Mouse (Mus musculus) CH12.LX (cell line): ENCODE results near the gene Gm14085. TPM values are rescaled to one million over a fixed set of nuclear protein-coding genes. Genes with fewer than 3 reads are reported as not detected.

Experiments
- DNase-seq: peaks from one replicate; pipeline ENCODE4 v3.0.0-alpha.2; 2013; ENCODE audit errors: extremely low read depth
- H3K27ac ChIP-seq: 2 replicates; pipeline ENCODE4 v1.5.1; 2012; ENCODE audit warnings: low read depth, mild to moderate bottlenecking, control low read depth, moderate library complexity; ENCODE audit not compliant: insufficient read depth
- H3K27me3 ChIP-seq: replicated peaks from 2 replicates; pipeline ENCODE3; 2012; ENCODE audit warnings: inconsistent platforms
- H3K36me3 ChIP-seq, 2 experiments: replicated peaks in 1 of 2; 2 replicates each; pipeline versions ENCODE3 to v1.6.1; 2012; ENCODE audit warnings: inconsistent platforms in 1 of 2, low read length in 1 of 2, mild to moderate bottlenecking in 1 of 2, mixed read lengths in 1 of 2, moderate library complexity in 1 of 2; ENCODE audit not compliant: control insufficient read depth in 1 of 2, insufficient read depth in 1 of 2
- H3K4me1 ChIP-seq, 2 experiments: 2 replicates each; pipeline ENCODE4 v1.6.1; 2012; ENCODE audit warnings: inconsistent platforms in 1 of 2, moderate library complexity in 1 of 2; ENCODE audit not compliant: insufficient read depth in 2 of 2, control insufficient read depth in 1 of 2
- H3K4me2 ChIP-seq: 2 replicates; pipeline ENCODE4 v1.6.1; 2012; ENCODE audit warnings: low read depth, mild to moderate bottlenecking, control low read depth; ENCODE audit not compliant: poor library complexity, insufficient read depth, severe bottlenecking
- H3K4me3 ChIP-seq, 3 experiments: fragments of 150-350 bp in 1 of 3; sonication (generic) in 1 of 3; replicated peaks in 1 of 3; 2 replicates each; pipeline versions ENCODE3 to v1.5.1; 2011 to 2012; ENCODE audit warnings: low read depth in 2 of 3, low read length in 2 of 3, mild to moderate bottlenecking in 2 of 3, moderate library complexity in 2 of 3, control low read depth in 1 of 3, improper control_type of control experiment in 1 of 3, inconsistent platforms in 1 of 3, mixed read lengths in 1 of 3; ENCODE audit not compliant: poor library complexity in 1 of 3
- H3K79me2 ChIP-seq: replicated peaks from 2 replicates; pipeline ENCODE4 v1.6.1; 2012; ENCODE audit warnings: mild to moderate bottlenecking, moderate library complexity; ENCODE audit not compliant: control insufficient read depth, poor library complexity, insufficient read depth, severe bottlenecking; ENCODE audit errors: extremely low read depth
- H3K9ac ChIP-seq: 2 replicates; pipeline ENCODE4 v1.6.1; 2012; ENCODE audit warnings: low read depth, mild to moderate bottlenecking, control low read depth, moderate library complexity; ENCODE audit not compliant: insufficient read depth
- H3K9me3 ChIP-seq: replicated peaks from 2 replicates; pipeline ENCODE3; 2012; ENCODE audit warnings: low read length, inconsistent platforms, mixed read lengths
- BHLHE40 ChIP-seq: IDR thresholded peaks from 2 replicates; pipeline ENCODE4 v1.6.1; 2011; ENCODE audit warnings: mild to moderate bottlenecking, low read depth, low read length, improper control_type of control experiment
- CHD1 ChIP-seq: IDR thresholded peaks from 2 replicates; pipeline ENCODE4 v1.6.1; 2012; ENCODE audit warnings: low read depth, low read length, improper control_type of control experiment, inconsistent platforms
- CHD2 ChIP-seq: IDR thresholded peaks from 2 replicates; pipeline ENCODE4 v1.6.1; 2011; ENCODE audit warnings: low read length, improper control_type of control experiment
- EP300 ChIP-seq: IDR thresholded peaks from 2 replicates; pipeline ENCODE4 v1.6.1; 2011; ENCODE audit warnings: low read length, improper control_type of control experiment
- ETS1 ChIP-seq: conservative IDR thresholded peaks from 2 replicates; pipeline ENCODE4 v1.6.1; 2012; ENCODE audit warnings: low read depth, mild to moderate bottlenecking, inconsistent platforms, low read length, improper control_type of control experiment, moderate library complexity
- GABPA ChIP-seq: IDR thresholded peaks from 2 replicates; pipeline ENCODE4 v1.6.1; 2012; ENCODE audit warnings: low read depth, low read length, improper control_type of control experiment, inconsistent platforms; ENCODE audit not compliant: insufficient replicate concordance
- HCFC1 ChIP-seq: IDR thresholded peaks from 2 replicates; pipeline ENCODE4 v1.6.1; 2012; ENCODE audit warnings: low read depth, mild to moderate bottlenecking, inconsistent platforms, low read length, improper control_type of control experiment
- IRF4 ChIP-seq: IDR thresholded peaks from 2 replicates; pipeline ENCODE4 v1.6.1; 2014; ENCODE audit warnings: low read depth, mild to moderate bottlenecking, inconsistent platforms, low read length, improper control_type of control experiment
- JUND ChIP-seq: conservative IDR thresholded peaks from 2 replicates; pipeline ENCODE4 v1.6.1; 2011; ENCODE audit warnings: low read depth, low read length, improper control_type of control experiment
- MAZ ChIP-seq: IDR thresholded peaks from 2 replicates; pipeline ENCODE4 v1.6.1; 2012; ENCODE audit warnings: low read depth, mild to moderate bottlenecking, inconsistent platforms, low read length, improper control_type of control experiment, moderate library complexity
- MEF2A ChIP-seq: IDR thresholded peaks from 2 replicates; pipeline ENCODE4 v1.6.1; 2014; ENCODE audit warnings: low read depth, mild to moderate bottlenecking, inconsistent platforms, low read length, improper control_type of control experiment, borderline replicate concordance
- NELFE ChIP-seq: IDR thresholded peaks from 2 replicates; pipeline ENCODE4 v1.6.1; 2011; ENCODE audit warnings: low read depth, low read length, improper control_type of control experiment
- PAX5 ChIP-seq: IDR thresholded peaks from 2 replicates; pipeline ENCODE4 v1.6.1; 2012; ENCODE audit warnings: low read length, inconsistent platforms, mixed read lengths
- RAD21 ChIP-seq: IDR thresholded peaks from 2 replicates; pipeline ENCODE4 v1.6.1; 2011; ENCODE audit warnings: low read depth, mild to moderate bottlenecking, low read length, improper control_type of control experiment, moderate library complexity
- SMC3 ChIP-seq: IDR thresholded peaks from 2 replicates; pipeline ENCODE4 v1.6.1; 2011; ENCODE audit warnings: low read depth, low read length, improper control_type of control experiment
- TBP ChIP-seq: conservative IDR thresholded peaks from 2 replicates; pipeline ENCODE4 v1.6.1; 2011; ENCODE audit warnings: low read depth, low read length, improper control_type of control experiment
- USF2 ChIP-seq: conservative IDR thresholded peaks from 2 replicates; pipeline ENCODE4 v1.6.1; 2011; ENCODE audit warnings: low read depth, low read length, improper control_type of control experiment
- ZC3H11A ChIP-seq: IDR thresholded peaks from 2 replicates; pipeline ENCODE4 v1.6.1; 2012; ENCODE audit warnings: low read depth, mild to moderate bottlenecking, inconsistent platforms, low read length, improper control_type of control experiment
- ZNF384 ChIP-seq: IDR thresholded peaks from 2 replicates; pipeline ENCODE4 v1.6.1; 2012; ENCODE audit warnings: low read depth, low read length, improper control_type of control experiment, inconsistent platforms
- dilution Hi-C: fragments of 300-500 bp; cut with MboI; formaldehyde crosslinking; loops from 2 replicates; pipeline ENCODE4 v1.14.3; 2020; ENCODE audit warnings: low sequenced_read_pairs; ENCODE audit not compliant: extremely low pct_unique_long_range_greater_than_20kb, extremely low pct_ligation_motif_present
- in situ Hi-C: fragments of 300-500 bp; cut with MboI; formaldehyde crosslinking; loops from 3 replicates; pipeline ENCODE4 v1.14.3; 2019; ENCODE audit warnings: low sequenced_read_pairs, low pct_ligation_motif_present, low pct_unique_long_range_greater_than_20kb, mixed read lengths
- polyA plus RNA-seq: library from polyadenylated mRNA; unstranded; fragments of >175 nt; gene quantifications from 2 replicates; pipeline ENCODE4 v1.2.1, GENCODE M21; 2012; ENCODE audit warnings: low read depth; ENCODE audit not compliant: insufficient read length
- total RNA-seq, 2 experiments: library from RNA; depleted of rRNA; stranded (reverse); fragments of 300-350 nt in 1 of 2; fragments of >200 nt in 1 of 2; gene quantifications; 2 replicates each; pipeline ENCODE4 v1.2.3; 2012 to 2014

Gm14085 gene
- total and polyA plus RNA-seq, 3 experiments: 0.24 TPM; not detected in 2

- no peak overlapping the region for H3K27ac ChIP-seq
- H3K4me3 ChIP-seq: no peak overlapping the region
- dilution Hi-C loops: no loop called here
- in situ Hi-C loops: no loop called here
- H3K4me1 ChIP-seq: no peaks in the 10 kb centered on the region
- no peak for DNase-seq
- no peak overlapping the region for H3K4me2 ChIP-seq
- no peaks in the 10 kb centered on the region for H3K36me3 ChIP-seq
- H3K9ac ChIP-seq: no peak overlapping the region
- H3K9me3 ChIP-seq: no peaks in the 10 kb centered on the region
- H3K79me2 ChIP-seq: no peaks in the 10 kb centered on the region
- TF ChIP-seq CHD1 (no peak), USF2 (no peak), IRF4 (no peak), ZC3H11A (no peak), BHLHE40 (no peak), RAD21 (no peak), MEF2A (no peak), ZNF384 (no peak), TBP (no peak), JUND (no peak), CHD2 (no peak), GABPA (no peak), NELFE (no peak), MAZ (no peak)
- H3K27me3 ChIP-seq: no peaks in the 10 kb centered on the region
Measured at GRCm38 (mm10) chr2:122531726-122532125, 47.0 kb downstream of the Gm14085 start.

- H3K9ac ChIP-seq: no peak overlapping the region
- no peak for DNase-seq
- no peaks in the 10 kb centered on the region for H3K27me3 ChIP-seq
- H3K4me3 ChIP-seq: no peak overlapping the region
- H3K27ac ChIP-seq: no peak overlapping the region
- no peaks in the 10 kb centered on the region for H3K36me3 ChIP-seq
- H3K9me3 ChIP-seq: no peaks in the 10 kb centered on the region
- no peak for TF ChIP-seq ZNF384
- TF ChIP-seq SMC3: no peak
- TF ChIP-seq ETS1: no peak
- no peak for TF ChIP-seq ZC3H11A
- no peak for TF ChIP-seq HCFC1
- TF ChIP-seq EP300: no peak
- no peak for TF ChIP-seq JUND
- no peak for TF ChIP-seq IRF4
- no peak for TF ChIP-seq MAZ
- no peak for TF ChIP-seq PAX5
- in situ Hi-C loops: no loop called here
- H3K4me2 ChIP-seq: no peak overlapping the region
- dilution Hi-C loops: no loop called here
- no peaks in the 10 kb centered on the region for H3K79me2 ChIP-seq
- no peaks in the 10 kb centered on the region for H3K4me1 ChIP-seq
Measured at GRCm38 (mm10) chr2:122532136-122532801, 47.5 kb downstream of the Gm14085 start.
